Mouse (Mus musculus): ENCODE data around the gene Strbp.

DNA sequence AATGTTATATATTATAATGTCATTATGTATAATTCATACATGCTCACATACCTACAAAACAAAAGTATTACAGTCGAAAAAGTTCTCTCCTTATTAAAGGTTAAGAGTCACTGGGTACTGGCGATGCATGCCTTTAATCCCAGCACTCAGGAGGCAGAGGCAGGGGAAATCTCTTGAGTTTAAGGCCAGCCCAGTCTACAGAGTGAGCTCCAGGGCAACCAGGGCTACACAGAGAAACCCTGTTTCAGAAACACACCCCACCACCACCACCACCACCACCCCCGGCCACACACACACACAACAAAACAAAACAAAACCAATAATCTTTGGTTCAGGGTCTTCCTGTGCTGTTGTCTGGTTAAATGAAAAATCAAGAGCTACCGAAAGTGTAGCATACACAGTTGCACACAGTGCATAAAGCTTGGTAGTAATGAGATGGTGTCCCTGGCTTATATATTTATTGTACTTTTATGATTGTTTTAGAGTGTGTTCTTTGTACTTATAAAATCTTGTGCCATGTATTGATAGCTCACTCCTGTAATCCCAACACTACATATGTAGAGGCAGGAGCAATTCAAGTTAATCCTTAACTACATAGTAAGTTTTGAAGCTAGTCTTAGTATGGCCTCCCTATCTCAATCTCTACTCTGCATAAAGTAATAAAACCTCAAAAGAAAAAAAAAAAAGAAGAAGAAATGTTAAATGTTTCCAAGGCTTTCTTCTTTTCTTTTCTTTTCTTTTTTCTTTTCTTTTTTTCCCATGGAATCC is 192.3 kb downstream of the Strbp start:
- TF ChIP-seq CTCF (IDR thresholded peaks at IDR 0.05; ENCODE audit: extremely low read depth, insufficient read depth, low read length) (no peak), POLR2A (IDR thresholded peaks at IDR 0.05; ENCODE audit: extremely low read depth, insufficient read depth, low read length) (no peak)
